Mouse (Mus musculus): Measurements from ENCODE around the gene Zbtb38. TPM values are rescaled to one million over a fixed set of nuclear protein-coding genes. Genes with fewer than 3 reads are reported as not detected.
"Not testable (repeated sequence)": the region's sequence is repeated elsewhere in the genome, so short reads cannot be mapped to it uniquely, and the experiment has no call there.

Gene Zbtb38
- polyA plus RNA-seq, 1 experiment from 2014 or later: 44.0 TPM

- ATAC-seq (ENCODE audit: low FRiP score): no peak
- Histone ChIP-seq H3K27ac (no peak overlapping the region), H3K4me2 (no peak overlapping the region), H3K27me3 (0 out of 2 replicates have a peak, but pooled peaks cover 2% of the 10 kb centered on the region), H3K36me3 (no peaks in the 10 kb centered on the region), H3K4me1 (replicated peaks) (no peaks in the 10 kb centered on the region), H3K9me3 (no peaks in the 10 kb centered on the region), H3K4me3 (no peak overlapping the region), H3K9ac (no peak overlapping the region)
- 62% methylated on average over 6 of the region's 6 CpGs for WGBS
Observed at GRCm38 (mm10) chr9:96652763-96653162, 99.9 kb downstream of the Zbtb38 start.

- no peak overlapping the region for H3K4me3 ChIP-seq
- 91% methylated on average over 7 of the region's 7 CpGs for WGBS
- H3K27ac ChIP-seq: no peak overlapping the region
- no peak overlapping the region for H3K9ac ChIP-seq
- H3K4me1 ChIP-seq (replicated peaks): no peaks in the 10 kb centered on the region
- H3K27me3 ChIP-seq: 0 out of 2 replicates have a peak, but pooled peaks cover 2% of the 10 kb centered on the region
- no peaks in the 10 kb centered on the region for H3K9me3 ChIP-seq
- no peak overlapping the region for H3K4me2 ChIP-seq
- no peaks in the 10 kb centered on the region for H3K36me3 ChIP-seq
- no peak for ATAC-seq (ENCODE audit: low FRiP score)
Observed at GRCm38 (mm10) chr9:96650807-96651206, 101.8 kb downstream of the Zbtb38 start.

GRCm38 (mm10) chr9:96649924-96650323, 102.7 kb downstream of the Zbtb38 start:
- no peak overlapping the region for H3K4me3 ChIP-seq
- 71% methylated on average over 9 of the region's 9 CpGs for WGBS
- H3K9me3 ChIP-seq: no peaks in the 10 kb centered on the region
- H3K27ac ChIP-seq: no peak overlapping the region
- H3K27me3 ChIP-seq: 0 out of 2 replicates have a peak, but pooled peaks cover 2% of the 10 kb centered on the region
- no peaks in the 10 kb centered on the region for H3K36me3 ChIP-seq
- no peak for ATAC-seq (ENCODE audit: low FRiP score)
- H3K4me1 ChIP-seq (replicated peaks): no peaks in the 10 kb centered on the region
- no peak overlapping the region for H3K4me2 ChIP-seq
- H3K9ac ChIP-seq: no peak overlapping the region

DNA sequence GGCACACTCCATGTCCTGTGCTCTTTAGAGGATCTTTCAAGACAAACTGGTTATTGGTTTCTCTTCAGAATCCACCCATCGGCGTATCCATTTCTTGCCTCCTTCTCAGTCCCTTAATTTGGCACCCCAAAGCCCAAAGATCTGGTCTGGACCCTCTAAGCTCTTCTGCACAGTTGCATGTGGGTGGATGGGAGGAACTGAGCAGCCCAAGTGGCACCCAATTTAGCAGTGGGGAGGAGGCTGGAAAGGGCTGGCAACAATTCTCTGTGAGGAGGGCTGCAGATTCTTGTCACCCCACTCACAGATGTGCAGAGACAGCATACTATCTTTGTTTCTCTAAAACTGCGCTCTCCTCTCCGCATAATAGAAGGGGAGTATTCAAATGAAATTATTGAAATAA, 103.3 kb downstream of the Zbtb38 start:
- no peak overlapping the region for H3K4me2 ChIP-seq
- no peaks in the 10 kb centered on the region for H3K4me1 ChIP-seq (replicated peaks)
- 93% methylated on average over 4 of the region's 4 CpGs for WGBS
- no peak overlapping the region for H3K27ac ChIP-seq
- H3K9me3 ChIP-seq: no peaks in the 10 kb centered on the region
- no peak for ATAC-seq (ENCODE audit: low FRiP score)
- H3K9ac ChIP-seq: no peak overlapping the region
- 0 out of 2 replicates have a peak, but pooled peaks cover 2% of the 10 kb centered on the region for H3K27me3 ChIP-seq
- no peaks in the 10 kb centered on the region for H3K36me3 ChIP-seq
- H3K4me3 ChIP-seq: no peak overlapping the region

GRCm38 (mm10) chr9:96646668-96647295, 105.8 kb downstream of the Zbtb38 start:
- no peaks in the 10 kb centered on the region for H3K36me3 ChIP-seq
- no peak for ATAC-seq (ENCODE audit: low FRiP score)
- no peaks in the 10 kb centered on the region for H3K9me3 ChIP-seq
- H3K4me1 ChIP-seq (replicated peaks): no peaks in the 10 kb centered on the region
- no peak overlapping the region for H3K4me2 ChIP-seq
- H3K27ac ChIP-seq: no peak overlapping the region
- no peak overlapping the region for H3K4me3 ChIP-seq
- H3K27me3 ChIP-seq: 0 out of 2 replicates have a peak, but pooled peaks cover 2% of the 10 kb centered on the region
- H3K9ac ChIP-seq: no peak overlapping the region
- WGBS: 68% methylated on average over 2 of the region's 2 CpGs

DNA sequence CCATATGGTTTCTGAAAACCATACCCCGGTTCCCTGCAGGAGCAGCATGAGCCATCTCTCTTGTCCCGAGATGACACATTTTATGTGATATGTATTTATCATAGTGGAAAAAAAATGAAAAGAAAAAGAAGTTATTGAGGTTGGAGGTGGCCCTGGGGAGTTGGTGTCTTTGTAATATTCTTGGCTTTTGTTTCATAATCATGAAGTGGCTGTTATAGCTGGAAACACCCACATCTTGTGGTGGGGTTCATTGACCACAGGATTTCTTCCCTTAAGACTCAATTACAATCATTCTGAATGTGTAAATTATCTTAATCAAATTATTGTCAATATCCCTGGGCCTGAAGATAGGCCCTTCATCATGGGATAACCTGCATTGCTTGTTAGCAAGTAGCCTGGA, 107.8 kb downstream of the Zbtb38 start:
- no peak overlapping the region for H3K27ac ChIP-seq
- H3K4me1 ChIP-seq (replicated peaks): no peaks in the 10 kb centered on the region
- 85% methylated on average over 2 of the region's 2 CpGs for WGBS
- H3K9me3 ChIP-seq: no peaks in the 10 kb centered on the region
- no peaks in the 10 kb centered on the region for H3K36me3 ChIP-seq
- H3K9ac ChIP-seq: no peak overlapping the region
- H3K4me3 ChIP-seq: no peak overlapping the region
- no peak overlapping the region for H3K4me2 ChIP-seq
- no peaks in the 10 kb centered on the region for H3K27me3 ChIP-seq
- no peak for ATAC-seq (ENCODE audit: low FRiP score)

DNA sequence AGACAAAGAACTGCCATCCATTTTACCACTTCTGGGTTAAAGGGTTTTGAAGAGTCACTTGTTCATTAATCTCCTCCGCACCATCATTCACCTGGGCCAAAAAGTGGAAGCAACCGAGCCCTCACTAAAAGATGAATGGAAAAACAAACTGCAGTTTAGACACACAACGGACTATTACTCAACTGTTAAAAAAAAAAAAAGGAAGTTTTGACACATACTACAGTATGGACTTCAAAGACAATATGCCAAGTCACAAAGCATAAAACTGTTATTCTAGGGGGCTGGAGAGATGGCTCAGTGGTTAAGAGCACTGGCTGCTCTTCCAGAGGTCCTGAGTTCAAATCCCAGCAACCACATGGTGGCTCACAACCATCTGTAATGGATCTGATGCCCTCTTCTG, 108.6 kb downstream of the Zbtb38 start:
- H3K4me3 ChIP-seq; H3K27me3 ChIP-seq; H3K4me2 ChIP-seq; ATAC-seq (ENCODE audit: low FRiP score); H3K36me3 ChIP-seq; H3K9ac ChIP-seq; H3K4me1 ChIP-seq (replicated peaks); H3K9me3 ChIP-seq; H3K27ac ChIP-seq: not testable (repeated sequence)
- WGBS: 92% methylated on average over 3 of the region's 3 CpGs

DNA sequence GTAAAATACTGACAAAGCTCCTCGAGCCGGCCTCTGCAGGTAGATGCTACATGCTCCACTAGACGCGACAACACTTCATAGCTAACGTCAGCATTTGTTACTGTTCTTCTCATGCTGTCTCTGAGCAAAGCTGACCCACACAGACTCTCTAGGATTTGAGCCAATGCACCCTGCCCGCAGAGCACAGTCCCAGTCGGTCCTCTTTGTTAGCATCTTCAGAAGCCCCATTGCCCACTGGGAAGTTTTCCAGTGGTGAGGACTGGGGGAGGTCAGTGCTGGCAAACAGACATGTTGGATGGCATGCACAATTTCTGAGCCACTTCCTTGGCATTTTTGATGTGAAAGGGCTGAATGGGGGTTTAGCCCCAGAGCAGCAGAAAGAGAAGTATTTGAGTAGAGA, 113.2 kb downstream of the Zbtb38 start:
- Histone ChIP-seq H3K9me3 (no peaks in the 10 kb centered on the region), H3K4me2 (no peak overlapping the region), H3K4me3 (no peak overlapping the region), H3K4me1 (replicated peaks) (no peaks in the 10 kb centered on the region), H3K36me3 (no peaks in the 10 kb centered on the region), H3K9ac (no peak overlapping the region), H3K27ac (no peak overlapping the region), H3K27me3 (0 out of 2 replicates have a peak, but pooled peaks cover 4% of the 10 kb centered on the region)
- ATAC-seq (ENCODE audit: low FRiP score): no peak
- WGBS: 88% methylated on average over 7 of the region's 7 CpGs

DNA sequence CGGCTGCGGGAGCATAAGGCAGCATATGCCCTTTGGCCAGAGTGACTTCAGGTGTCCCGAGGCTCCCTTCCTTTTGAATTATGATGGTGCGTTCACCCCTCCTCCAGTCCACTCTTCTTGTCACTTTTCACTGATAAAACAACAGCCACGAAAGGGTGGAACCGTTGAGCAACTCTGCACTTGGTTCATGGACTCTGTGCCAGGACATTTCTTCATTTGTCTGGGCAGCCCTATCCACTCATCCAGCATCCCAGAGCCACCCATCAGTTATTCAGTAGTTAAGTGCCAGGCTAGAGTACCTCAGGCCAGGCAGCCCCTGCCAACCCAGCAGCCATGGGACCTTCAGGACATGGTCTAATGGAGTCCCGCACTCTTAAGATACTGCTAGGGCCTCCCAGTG, 114.1 kb downstream of the Zbtb38 start:
- no peak overlapping the region for H3K4me3 ChIP-seq
- H3K9me3 ChIP-seq: no peaks in the 10 kb centered on the region
- H3K9ac ChIP-seq: no peak overlapping the region
- no peaks in the 10 kb centered on the region for H3K4me1 ChIP-seq (replicated peaks)
- H3K36me3 ChIP-seq: no peaks in the 10 kb centered on the region
- H3K4me2 ChIP-seq: no peak overlapping the region
- ATAC-seq (ENCODE audit: low FRiP score): no peak
- H3K27ac ChIP-seq: no peak overlapping the region
- H3K27me3 ChIP-seq: 0 out of 2 replicates have a peak, but pooled peaks cover 9% of the 10 kb centered on the region
- 90% methylated on average over 7 of the region's 7 CpGs for WGBS

- H3K4me3 ChIP-seq: no peak overlapping the region
- no peak overlapping the region for H3K27ac ChIP-seq
- no peak overlapping the region for H3K9ac ChIP-seq
- H3K36me3 ChIP-seq: no peaks in the 10 kb centered on the region
- ATAC-seq (ENCODE audit: low FRiP score): no peak
- no peaks in the 10 kb centered on the region for H3K4me1 ChIP-seq (replicated peaks)
- no peak overlapping the region for H3K4me2 ChIP-seq
- WGBS: 72% methylated on average over 7 of the region's 7 CpGs
- no peaks in the 10 kb centered on the region for H3K9me3 ChIP-seq
- peaks cover 20% of the 10 kb centered on the region for H3K27me3 ChIP-seq
Observed at GRCm38 (mm10) chr9:96637157-96637548, 115.5 kb downstream of the Zbtb38 start.

DNA sequence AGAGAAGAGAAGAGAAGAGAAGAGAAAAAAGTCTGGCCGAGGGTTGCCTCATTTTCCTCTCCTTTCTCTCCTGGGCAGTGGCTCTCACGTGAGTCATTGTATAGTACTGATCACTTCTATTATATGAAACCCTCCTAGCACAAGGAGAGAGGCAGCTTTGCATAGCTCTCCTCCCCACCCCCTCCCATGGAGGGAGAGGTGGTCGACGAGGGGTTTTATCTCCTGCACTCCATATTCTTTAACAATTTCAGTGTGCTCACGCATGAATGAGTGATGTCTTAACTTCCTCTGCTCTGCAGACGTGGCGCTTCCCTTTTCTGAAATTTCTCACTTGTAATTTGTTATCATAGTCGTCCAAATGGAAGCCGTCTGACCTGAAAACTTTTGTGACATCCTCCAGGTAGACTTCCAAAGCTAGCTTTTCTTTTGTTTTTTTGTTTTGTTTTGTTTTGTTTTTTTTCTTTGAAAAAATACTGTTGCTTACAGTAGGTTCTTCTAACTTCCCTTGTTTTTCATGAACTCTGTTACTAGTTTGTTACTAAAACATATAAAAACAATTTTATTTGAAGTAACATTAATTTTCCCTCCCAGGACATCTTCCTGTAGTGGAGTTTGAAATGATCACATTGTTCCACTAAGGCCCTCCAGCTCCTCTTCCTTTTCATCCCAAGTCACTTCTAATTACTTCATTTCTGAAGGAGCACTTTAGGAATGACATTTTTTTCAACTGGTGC, 116.0 kb downstream of the Zbtb38 start:
- Histone ChIP-seq H3K27me3 (peaks cover 21% of the 10 kb centered on the region), H3K9me3 (no peaks in the 10 kb centered on the region), H3K4me1 (replicated peaks) (0 out of 2 replicates have a peak, but pooled peaks cover 4% of the 10 kb centered on the region), H3K4me2 (no peak overlapping the region), H3K4me3 (no peak overlapping the region), H3K36me3 (no peaks in the 10 kb centered on the region), H3K9ac (no peak overlapping the region), H3K27ac (no peak overlapping the region)
- WGBS: 48% methylated on average over 9 of the region's 9 CpGs
- ATAC-seq (ENCODE audit: low FRiP score): no peak

DNA sequence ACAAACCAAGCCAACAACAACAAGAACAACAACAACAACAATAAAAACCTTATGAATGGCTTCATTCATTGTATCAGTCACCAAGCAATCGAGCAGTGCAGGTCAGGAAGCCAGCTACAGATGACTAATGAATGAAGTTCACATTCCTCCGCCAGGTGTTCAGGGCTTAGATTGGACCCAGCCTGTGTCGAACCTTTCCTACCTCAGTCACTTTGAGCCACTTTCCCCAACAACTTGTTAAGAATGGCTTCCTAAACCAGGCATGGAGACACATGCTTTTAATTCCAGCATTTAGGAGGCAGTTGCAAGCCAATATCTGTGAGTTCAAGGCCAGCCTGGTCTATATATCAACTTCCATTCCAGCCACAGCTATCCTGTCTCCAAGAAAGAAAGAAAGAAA, 116.7 kb downstream of the Zbtb38 start:
- no peak overlapping the region for H3K4me2 ChIP-seq
- 79% methylated on average over 3 of the region's 3 CpGs for WGBS
- no peak overlapping the region for H3K9ac ChIP-seq
- H3K27me3 ChIP-seq: peaks cover 21% of the 10 kb centered on the region
- H3K4me3 ChIP-seq: no peak overlapping the region
- H3K4me1 ChIP-seq (replicated peaks): 0 out of 2 replicates have a peak, but pooled peaks cover 6% of the 10 kb centered on the region
- H3K27ac ChIP-seq: no peak overlapping the region
- H3K36me3 ChIP-seq: no peaks in the 10 kb centered on the region
- H3K9me3 ChIP-seq: no peaks in the 10 kb centered on the region
- ATAC-seq (ENCODE audit: low FRiP score): no peak

- H3K4me1 ChIP-seq (replicated peaks): 0 out of 2 replicates have a peak, but pooled peaks cover 6% of the 10 kb centered on the region
- 87% methylated on average over 6 of the region's 6 CpGs for WGBS
- H3K36me3 ChIP-seq: no peaks in the 10 kb centered on the region
- H3K27ac ChIP-seq: no peak overlapping the region
- ATAC-seq (ENCODE audit: low FRiP score): no peak
- no peak overlapping the region for H3K4me2 ChIP-seq
- peaks cover 21% of the 10 kb centered on the region for H3K27me3 ChIP-seq
- H3K9me3 ChIP-seq: no peaks in the 10 kb centered on the region
- H3K4me3 ChIP-seq: no peak overlapping the region
- H3K9ac ChIP-seq: no peak overlapping the region
Observed at GRCm38 (mm10) chr9:96635176-96635575, 117.5 kb downstream of the Zbtb38 start.

Measured in hindbrain, embryonic 13.5 days (tissue).